Mouse (Mus musculus) embryonic facial prominence, embryonic 13.5 days (tissue): ENCODE data around the gene Dio3. TPM values are rescaled to one million over a fixed set of nuclear protein-coding genes. Genes with fewer than 3 reads are reported as not detected.

Source experiments
- microRNA-seq: library from miRNA; unstranded; fragments of <30 nt; microRNA quantifications from one replicate; pipeline ENCODE4, GENCODE M21; 2016
- polyA plus RNA-seq: library from polyadenylated mRNA; unstranded; fragments of >200 nt; fragmentation: Nextera tagmentation; extraction: Ambion mirVana; gene quantifications from 2 replicates; pipeline ENCODE4 v1.2.1, GENCODE M21; 2015

Dio3 gene
- polyA plus RNA-seq, 1 experiment from 2014 or later = 4.9 TPM

Small RNAs within 50 kb of the gene (microRNA-seq; reads per million reads assigned to microRNA genes)
- gene Mir1247 = 19.8 reads per million, percentile 35 among the genes with 10 or more reads in this experiment

Other genes starting within 250 kb of the Dio3 start
- gene Ppp2r5c, start 168.1 kb downstream of the Dio3 start, polyA plus RNA-seq = 151 TPM in 2 replicates